In genomic region chr10:34762426-34762825, GRCm38 (mm10) we compare ENCODE assay signal across 24 mouse cellular contexts.
"Had no signal": no experiment of that assay in that cellular context is flagged by ENCODE, and none has a peak within 500 bp of the region (broad histone marks: within the 10 kb centered on the region; RNA-seq: fewer than 3 reads in every experiment).

No protein-coding gene starts in this region.

- H3K27me3 ChIP-seq: heart, embryonic 12.5 days; intestine, embryonic 15.5 days; limb, embryonic 12.5 days had no signal

- ATAC-seq: forebrain, embryonic 16.5 days; hindbrain, embryonic 16.5 days; inflammation-experienced regulatory T-cells, adult 6 months; intestine, embryonic 15.5 days; intestine, postnatal 0 days had no signal

- DNase-seq: gastrocnemius, adult 2 months; gastrocnemius, postnatal 10 days; gastrocnemius, postnatal 25 days; heart, adult 18-20 months; heart, postnatal 10 days; heart, postnatal 4 days; kidney, adult 18-20 months; kidney, adult 8-10 months; kidney, postnatal 10 days; kidney, postnatal 25 days; kidney, postnatal 4 days had no signal

- H3K4me1 ChIP-seq: heart, embryonic 10.5 days; heart, embryonic 12.5 days; hindbrain, embryonic 10.5 days; intestine, embryonic 15.5 days; limb, embryonic 10.5 days; limb, embryonic 12.5 days had no signal

- H3K4me2 ChIP-seq: heart, embryonic 12.5 days; hindbrain, embryonic 14.5 days; intestine, embryonic 15.5 days; limb, embryonic 12.5 days had no signal

- H3K27ac ChIP-seq: gastrocnemius, adult 2 months; heart, embryonic 10.5 days; hindbrain, embryonic 10.5 days; hindbrain, embryonic 14.5 days; intestine, embryonic 15.5 days; layer of hippocampus, adult 2 months; left cerebral cortex, adult 2 months; limb, embryonic 10.5 days; limb, embryonic 12.5 days had no signal

- H3K36me3 ChIP-seq: heart, embryonic 10.5 days; heart, embryonic 12.5 days; hindbrain, embryonic 10.5 days; intestine, embryonic 15.5 days; limb, embryonic 10.5 days; limb, embryonic 12.5 days had no signal

- H3K9ac ChIP-seq: heart, embryonic 12.5 days; hindbrain, embryonic 14.5 days; intestine, embryonic 15.5 days; limb, embryonic 12.5 days had no signal

- H3K9me3 ChIP-seq: heart, embryonic 10.5 days; heart, embryonic 12.5 days; hindbrain, embryonic 10.5 days; intestine, embryonic 15.5 days; limb, embryonic 10.5 days; limb, embryonic 12.5 days had no signal

- H3K4me3 ChIP-seq: gastrocnemius, adult 2 months; heart, embryonic 10.5 days; heart, embryonic 12.5 days; hindbrain, embryonic 10.5 days; intestine, embryonic 15.5 days; layer of hippocampus, adult 2 months; left cerebral cortex, adult 2 months; limb, embryonic 10.5 days; limb, embryonic 12.5 days had no signal
